Mouse (Mus musculus): ENCODE results near the gene 4933427D14Rik. TPM values are rescaled to one million over a fixed set of nuclear protein-coding genes. Genes with fewer than 3 reads are reported as not detected.

Gene 4933427D14Rik
- total RNA-seq, 2 experiments from 2014 or later: 15.9 to 21.0 TPM

GRCm38 (mm10) chr11:72123531-72123930 is 83.7 kb downstream of the 4933427D14Rik start:
- no peak for ATAC-seq (replicated peaks; ENCODE audit: low FRiP score, poor library complexity, severe bottlenecking)

DNA sequence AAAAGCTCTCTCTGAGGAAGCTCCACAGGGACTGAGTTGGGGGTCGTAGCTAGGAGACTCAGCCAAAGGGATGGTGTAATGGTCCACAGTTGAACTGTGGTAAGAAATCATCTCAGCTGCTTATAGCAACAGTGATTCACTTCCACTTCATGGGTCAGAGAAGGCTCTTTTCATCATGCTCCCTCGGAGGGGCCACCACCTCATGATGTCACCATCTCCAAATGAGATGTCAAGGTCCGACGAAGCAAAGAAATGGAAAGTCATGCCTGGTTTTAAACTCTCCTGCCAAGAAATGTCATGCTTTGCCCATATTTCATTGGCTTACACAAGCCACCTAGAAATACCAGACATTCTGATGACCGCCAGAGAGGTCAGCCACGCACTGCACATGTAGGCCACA is 86.9 kb downstream of the 4933427D14Rik start:
- ATAC-seq (replicated peaks; ENCODE audit: low FRiP score, poor library complexity, severe bottlenecking): no peak

DNA sequence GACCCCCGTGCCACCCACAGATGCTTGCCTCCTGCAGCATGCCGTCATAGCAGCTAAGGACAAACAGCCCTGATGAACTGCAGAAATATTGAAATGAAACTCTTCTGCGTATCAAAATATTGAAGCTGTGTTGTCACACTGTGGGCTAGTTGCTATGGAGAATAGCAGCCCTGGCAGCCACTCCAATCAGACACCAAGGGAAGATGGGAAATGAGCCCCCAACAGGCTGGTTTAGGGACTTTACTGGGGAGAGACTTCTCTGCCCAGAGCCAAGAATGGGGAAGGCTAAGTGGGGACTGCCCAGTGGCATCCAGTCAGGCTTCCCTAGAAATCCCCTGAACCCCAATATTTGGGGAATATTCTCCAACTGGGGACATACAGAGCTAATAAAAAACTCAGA is 88.6 kb downstream of the 4933427D14Rik start:
- ATAC-seq (replicated peaks; ENCODE audit: low FRiP score, poor library complexity, severe bottlenecking): no peak

- no peak for ATAC-seq (replicated peaks; ENCODE audit: low FRiP score, poor library complexity, severe bottlenecking)
Observed at GRCm38 (mm10) chr11:72113296-72113695, 94.0 kb downstream of the 4933427D14Rik start.

DNA sequence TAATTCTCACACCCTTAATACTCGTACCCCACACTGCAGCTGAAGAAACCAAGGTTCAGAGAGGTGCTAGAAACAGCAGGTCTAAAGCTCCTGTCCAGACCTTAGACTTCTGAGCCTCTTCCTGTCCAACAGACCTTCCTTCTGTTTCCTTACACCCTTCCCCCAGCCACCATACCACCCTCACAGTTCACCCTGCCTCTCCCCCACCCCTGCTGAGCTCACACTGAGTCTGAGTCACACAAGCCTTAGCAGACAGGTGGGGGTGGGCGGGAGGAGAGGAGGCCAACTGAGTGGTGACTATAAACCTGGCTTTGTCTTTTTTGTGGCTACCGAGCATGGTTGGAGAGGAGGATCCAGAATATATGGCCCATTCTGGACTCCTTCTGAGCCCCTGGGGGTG is 96.5 kb downstream of the 4933427D14Rik start:
- no peak for ATAC-seq (replicated peaks; ENCODE audit: low FRiP score, poor library complexity, severe bottlenecking)

DNA sequence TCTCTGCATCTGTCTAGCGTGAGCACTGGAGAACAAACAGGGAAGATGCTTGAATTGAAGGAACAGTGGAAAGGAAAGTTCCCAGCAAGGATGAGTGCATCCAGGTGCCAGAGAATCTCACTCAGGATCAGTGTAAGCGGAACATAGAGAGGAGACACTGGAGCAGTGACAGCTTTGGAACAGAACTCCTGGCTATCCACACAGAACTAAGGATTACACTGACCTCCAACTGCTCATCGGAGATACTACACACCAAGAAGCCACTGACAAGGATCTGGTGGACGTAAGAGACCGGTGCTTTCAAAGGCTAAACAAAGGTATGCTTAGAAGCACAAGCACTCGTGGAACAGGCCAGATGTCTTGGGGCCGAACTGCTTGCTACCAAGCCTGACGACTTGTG is 103.0 kb downstream of the 4933427D14Rik start:
- ATAC-seq (replicated peaks; ENCODE audit: low FRiP score, poor library complexity, severe bottlenecking): no peak

Other genes starting within 250 kb of the 4933427D14Rik start
- not detected in 2 replicates for gene Aipl1, start 169.9 kb downstream of the 4933427D14Rik start, total RNA-seq (2015; ENCODE audit: low replicate concordance)
- not detected in 2 replicates for gene Aipl1, start 169.9 kb downstream of the 4933427D14Rik start, total RNA-seq (2017; ENCODE audit: low replicate concordance)
- 4.7 and 8.0 TPM in 2 replicates for gene Pimreg, start 165.4 kb downstream of the 4933427D14Rik start, total RNA-seq (2015; ENCODE audit: low replicate concordance)
- 2.6 TPM in 1 of 2 replicates, not detected in the other for gene Pimreg, start 165.4 kb downstream of the 4933427D14Rik start, total RNA-seq (2017; ENCODE audit: low replicate concordance)
- not detected in 2 replicates for gene Pitpnm3, start 71.7 kb downstream of the 4933427D14Rik start, total RNA-seq (2015; ENCODE audit: low replicate concordance)
- gene Pitpnm3, start 71.7 kb downstream of the 4933427D14Rik start, total RNA-seq (2017; ENCODE audit: low replicate concordance): not detected in 2 replicates
- not detected in 2 replicates for gene Gm43951, start 619 bp downstream of the 4933427D14Rik start, total RNA-seq (2015; ENCODE audit: low replicate concordance)
- 1.0 TPM in 1 of 2 replicates, not detected in the other for gene Gm43951, start 619 bp downstream of the 4933427D14Rik start, total RNA-seq (2017; ENCODE audit: low replicate concordance)
- gene Txndc17, start 88 bp upstream of the 4933427D14Rik start, total RNA-seq (2015; ENCODE audit: low replicate concordance): 31.4 and 37.8 TPM in 2 replicates
- 5.0 and 10.8 TPM in 2 replicates for gene Txndc17, start 88 bp upstream of the 4933427D14Rik start, total RNA-seq (2017; ENCODE audit: low replicate concordance)
- 11.2 and 16.8 TPM in 2 replicates for gene Med31, start 8.1 kb upstream of the 4933427D14Rik start, total RNA-seq (2015; ENCODE audit: low replicate concordance)
- 3.3 and 4.0 TPM in 2 replicates for gene Med31, start 8.1 kb upstream of the 4933427D14Rik start, total RNA-seq (2017; ENCODE audit: low replicate concordance)
- not detected in 2 replicates for gene Slc13a5, start 59.8 kb upstream of the 4933427D14Rik start, total RNA-seq (2015; ENCODE audit: low replicate concordance)
- not detected in 2 replicates for gene Slc13a5, start 59.8 kb upstream of the 4933427D14Rik start, total RNA-seq (2017; ENCODE audit: low replicate concordance)
- gene Xaf1, start 94.2 kb upstream of the 4933427D14Rik start, total RNA-seq (2015; ENCODE audit: low replicate concordance): 13.0 and 74.6 TPM in 2 replicates
- gene Xaf1, start 94.2 kb upstream of the 4933427D14Rik start, total RNA-seq (2017; ENCODE audit: low replicate concordance): 18.9 and 26.5 TPM in 2 replicates
- gene Fbxo39, start 107.0 kb upstream of the 4933427D14Rik start, total RNA-seq (2015; ENCODE audit: low replicate concordance): not detected in 2 replicates
- gene Fbxo39, start 107.0 kb upstream of the 4933427D14Rik start, total RNA-seq (2017; ENCODE audit: low replicate concordance): not detected in 2 replicates
- gene Tekt1, start 155.0 kb upstream of the 4933427D14Rik start, total RNA-seq (2015; ENCODE audit: low replicate concordance): not detected in 2 replicates
- not detected in 2 replicates for gene Tekt1, start 155.0 kb upstream of the 4933427D14Rik start, total RNA-seq (2017; ENCODE audit: low replicate concordance)
- gene Smtnl2, start 204.3 kb upstream of the 4933427D14Rik start, total RNA-seq (2015; ENCODE audit: low replicate concordance): 1.4 TPM in 1 of 2 replicates, not detected in the other
- 0.26 and 0.30 TPM in 2 replicates for gene Smtnl2, start 204.3 kb upstream of the 4933427D14Rik start, total RNA-seq (2017; ENCODE audit: low replicate concordance)
- gene Ggt6, start 228.1 kb upstream of the 4933427D14Rik start, total RNA-seq (2015; ENCODE audit: low replicate concordance): not detected in 2 replicates
- gene Ggt6, start 228.1 kb upstream of the 4933427D14Rik start, total RNA-seq (2017; ENCODE audit: low replicate concordance): not detected in 2 replicates
- gene Mybbp1a, start 233.9 kb upstream of the 4933427D14Rik start, total RNA-seq (2015; ENCODE audit: low replicate concordance): 37.5 and 82.2 TPM in 2 replicates
- gene Mybbp1a, start 233.9 kb upstream of the 4933427D14Rik start, total RNA-seq (2017; ENCODE audit: low replicate concordance): 4.8 and 7.6 TPM in 2 replicates